Mouse (Mus musculus) heart, embryonic 13.5 days (tissue): ENCODE data around the gene Hivep1. TPM values are rescaled to one million over a fixed set of nuclear protein-coding genes. Genes with fewer than 3 reads are reported as not detected.

Experiments
- ATAC-seq: fragments of 200-750 bp; cut with Nextera tagmentation; 2 replicates; pipeline ENCODE4 v1.8.0; 2017; ENCODE audit warnings: moderate TSS enrichment; ENCODE audit not compliant: insufficient number of reproducible peaks, low FRiP score, low TSS enrichment; ENCODE audit errors: extremely low read depth
- H3K27ac ChIP-seq: fragments of 300-500 bp; sonication (generic); replicated peaks from 2 replicates; pipeline ENCODE4 v1.5.1; 2015; ENCODE audit warnings: moderate library complexity, mild to moderate bottlenecking, inconsistent platforms
- H3K27me3 ChIP-seq: fragments of 300-500 bp; sonication (generic); replicated peaks from 2 replicates; pipeline ENCODE4 v1.6.1; 2015; ENCODE audit warnings: mild to moderate bottlenecking, inconsistent platforms
- H3K36me3 ChIP-seq: fragments of 300-500 bp; sonication (generic); 2 replicates; pipeline ENCODE4 v1.6.1; 2015; ENCODE audit warnings: mild to moderate bottlenecking, inconsistent platforms
- H3K4me1 ChIP-seq: fragments of 300-500 bp; sonication (generic); 2 replicates; pipeline ENCODE4 v1.6.1; 2015; ENCODE audit warnings: inconsistent platforms
- H3K4me2 ChIP-seq: fragments of 300-500 bp; sonication (generic); 2 replicates; pipeline ENCODE4 v1.6.1; 2015; ENCODE audit warnings: inconsistent platforms, mild to moderate bottlenecking, moderate library complexity
- H3K4me3 ChIP-seq: fragments of 300-500 bp; sonication (generic); 2 replicates; pipeline ENCODE4 v1.5.1; 2015; ENCODE audit warnings: moderate library complexity, mild to moderate bottlenecking, inconsistent platforms
- H3K9ac ChIP-seq: fragments of 300-500 bp; sonication (generic); 2 replicates; pipeline ENCODE4 v1.6.1; 2015; ENCODE audit warnings: inconsistent platforms, mild to moderate bottlenecking, moderate library complexity
- H3K9me3 ChIP-seq: fragments of 300-500 bp; sonication (generic); 2 replicates; pipeline ENCODE4 v1.6.1; 2016; ENCODE audit warnings: inconsistent platforms
- WGBS: fragments of 180-500 bp; shearing (Covaris S2); methylation state at CpG from one replicate; pipeline ENCODE4 v1.1.7; 2015; ENCODE audit warnings: mixed read lengths; 5-methylcytosine and 5-hydroxymethylcytosine counted together
- polyA plus RNA-seq: library from polyadenylated mRNA; unstranded; fragments of >200 nt; fragmentation: Nextera tagmentation; extraction: Ambion mirVana; gene quantifications from 2 replicates; pipeline ENCODE4 v1.2.1, GENCODE M21; 2015

Gene Hivep1
- polyA plus RNA-seq, 1 experiment from 2014 or later: 8.3 TPM

DNA sequence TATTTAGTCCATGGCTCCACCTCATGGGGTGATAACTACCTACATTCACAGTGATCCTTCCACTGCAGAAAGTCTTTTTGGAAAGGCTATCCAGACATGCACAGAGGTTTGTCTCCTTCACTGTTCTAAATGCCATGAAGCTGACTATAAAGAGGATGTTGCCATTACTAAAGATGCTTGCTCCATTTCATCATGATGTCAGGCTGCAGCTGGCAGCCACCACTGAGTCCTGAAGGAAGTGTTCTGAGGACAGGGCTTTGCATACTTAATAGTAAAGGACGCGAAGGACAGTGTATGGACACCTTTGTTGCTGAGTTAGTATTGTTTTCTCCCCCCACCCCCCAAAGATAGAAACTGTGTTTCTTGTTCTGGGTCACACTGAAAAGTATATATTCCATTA, 67.2 kb downstream of the Hivep1 start:
- H3K36me3 ChIP-seq: peaks cover 8% of the 10 kb centered on the region
- H3K4me2 ChIP-seq: no peak overlapping the region
- H3K4me3 ChIP-seq: no peak overlapping the region
- H3K9ac ChIP-seq: no peak overlapping the region
- no peak for ATAC-seq
- no peaks in the 10 kb centered on the region for H3K27me3 ChIP-seq
- peaks cover 36% of the 10 kb centered on the region for H3K4me1 ChIP-seq
- no peaks in the 10 kb centered on the region for H3K9me3 ChIP-seq
- H3K27ac ChIP-seq: no peak overlapping the region
- WGBS: 90% methylated on average over 2 of the region's 2 CpGs

GRCm38 (mm10) chr13:42121106-42121776, 69.4 kb downstream of the Hivep1 start:
- no peak overlapping the region for H3K9ac ChIP-seq
- H3K4me1 ChIP-seq: peaks cover 20% of the 10 kb centered on the region
- no peak for ATAC-seq
- no peak overlapping the region for H3K27ac ChIP-seq
- WGBS: 64% methylated on average over 5 of the region's 5 CpGs
- H3K4me3 ChIP-seq: no peak overlapping the region
- H3K9me3 ChIP-seq: no peaks in the 10 kb centered on the region
- no peak overlapping the region for H3K4me2 ChIP-seq
- H3K27me3 ChIP-seq: no peaks in the 10 kb centered on the region
- H3K36me3 ChIP-seq: peaks cover 8% of the 10 kb centered on the region

- Histone ChIP-seq H3K4me1 (peaks cover 13% of the 10 kb centered on the region), H3K4me3 (no peak overlapping the region), H3K4me2 (no peak overlapping the region), H3K36me3 (peaks cover 8% of the 10 kb centered on the region), H3K9ac (no peak overlapping the region), H3K9me3 (no peaks in the 10 kb centered on the region), H3K27ac (no peak overlapping the region), H3K27me3 (no peaks in the 10 kb centered on the region)
- no peak for ATAC-seq
- WGBS: 70% methylated on average over 5 of the region's 5 CpGs
Observed at GRCm38 (mm10) chr13:42121777-42122682, 70.2 kb downstream of the Hivep1 start.

DNA sequence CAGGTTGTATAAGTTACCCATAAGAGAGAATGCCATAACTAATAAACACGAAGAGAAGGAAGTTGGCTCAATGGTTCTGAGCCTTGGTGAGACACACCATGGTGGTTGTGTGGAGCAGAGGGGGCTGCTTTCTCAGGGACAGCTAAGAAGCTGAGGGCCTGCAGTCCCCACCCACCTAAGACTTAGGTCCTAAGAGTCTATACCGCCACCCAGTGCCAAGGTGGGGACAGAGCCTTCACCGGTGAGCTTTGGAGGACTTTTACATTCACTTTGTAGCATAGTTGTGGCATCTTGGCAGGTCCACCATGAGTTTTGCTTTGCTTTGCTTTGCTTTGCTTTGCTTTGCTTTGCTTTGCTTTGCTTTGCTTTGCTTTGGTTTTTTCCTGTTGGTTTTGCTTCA, 92.8 kb downstream of the Hivep1 start:
- no peak for ATAC-seq
- H3K9ac ChIP-seq: no peak overlapping the region
- H3K9me3 ChIP-seq: no peaks in the 10 kb centered on the region
- H3K36me3 ChIP-seq: peaks cover 6% of the 10 kb centered on the region
- H3K4me3 ChIP-seq: no peak overlapping the region
- 61% methylated on average over 3 of the region's 3 CpGs for WGBS
- H3K27me3 ChIP-seq: no peaks in the 10 kb centered on the region
- peaks cover 18% of the 10 kb centered on the region for H3K4me1 ChIP-seq
- H3K4me2 ChIP-seq: no peak overlapping the region
- no peak overlapping the region for H3K27ac ChIP-seq

DNA sequence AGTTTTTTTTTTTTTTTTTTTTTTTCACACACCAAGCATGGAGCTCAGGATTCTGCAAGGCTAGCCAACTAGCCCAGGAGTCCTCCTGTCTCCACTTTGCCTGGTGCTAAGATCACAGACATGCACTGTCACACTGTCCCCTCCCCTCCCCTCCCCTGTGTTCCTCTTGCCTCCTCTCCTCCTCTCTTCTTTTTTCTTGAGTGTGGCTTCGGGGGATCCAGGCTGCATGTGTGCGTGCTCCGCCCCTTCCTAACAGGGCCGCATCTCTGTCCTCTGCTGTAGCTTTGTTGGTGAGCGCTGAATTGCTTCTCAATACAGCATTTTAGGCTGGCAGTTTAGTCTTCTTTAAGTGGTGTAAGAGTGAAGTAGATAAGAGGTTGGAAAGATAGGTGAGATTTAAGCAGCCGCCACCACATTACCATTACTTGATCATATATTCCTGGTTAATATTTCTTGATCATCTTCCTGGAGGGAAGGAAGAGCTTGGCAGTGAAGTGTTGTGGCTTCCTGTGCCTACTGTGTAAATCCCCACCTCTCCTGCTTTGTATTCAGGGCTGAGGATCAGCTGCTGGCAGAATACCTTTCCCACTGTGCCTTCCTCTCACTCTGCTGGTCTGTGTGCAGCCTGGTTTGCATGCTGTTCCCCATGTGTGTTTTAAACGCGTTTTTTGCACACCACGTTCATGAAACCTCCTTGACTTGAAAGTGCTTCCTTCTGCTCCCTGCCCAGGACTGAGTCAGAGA, 97.7 kb downstream of the Hivep1 start:
- Histone ChIP-seq H3K9ac (peak overlapping the region; percentile 61), H3K4me1 (peaks cover 34% of the 10 kb centered on the region), H3K9me3 (no peaks in the 10 kb centered on the region), H3K27me3 (no peaks in the 10 kb centered on the region), H3K27ac (peak overlapping the region; percentile 80), H3K36me3 (peaks cover 4% of the 10 kb centered on the region), H3K4me2 (peak overlapping the region; percentile 23), H3K4me3 (no peak overlapping the region)
- no peak for ATAC-seq
- WGBS: 32% methylated on average over 9 of the region's 9 CpGs

DNA sequence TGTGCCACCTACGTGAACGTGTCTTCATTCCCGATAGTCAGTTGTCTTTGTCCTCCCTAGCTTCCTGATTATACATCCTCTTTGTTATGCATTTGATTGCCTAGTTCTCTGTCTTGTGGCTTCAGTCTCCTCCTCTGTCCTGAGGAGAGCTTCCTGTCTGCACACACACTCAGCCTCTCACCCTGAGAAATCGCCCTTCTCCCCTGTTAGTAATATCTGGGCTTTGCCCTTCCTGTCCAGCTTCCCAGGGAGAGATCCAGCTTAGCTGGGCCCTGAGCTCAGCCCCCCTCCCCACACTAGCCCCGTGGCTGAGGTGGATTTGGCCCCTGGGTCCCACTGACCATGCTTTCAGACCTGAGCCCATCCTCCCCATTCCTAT, 98.2 kb downstream of the Hivep1 start:
- peaks cover 34% of the 10 kb centered on the region for H3K4me1 ChIP-seq
- 34% methylated on average over 5 of the region's 5 CpGs for WGBS
- H3K9me3 ChIP-seq: no peaks in the 10 kb centered on the region
- H3K4me2 ChIP-seq: peak overlapping the region; percentile 23
- peaks cover 9% of the 10 kb centered on the region for H3K36me3 ChIP-seq
- H3K27me3 ChIP-seq: no peaks in the 10 kb centered on the region
- H3K27ac ChIP-seq: peak overlapping the region; percentile 80
- no peak for ATAC-seq
- no peak overlapping the region for H3K4me3 ChIP-seq
- peak overlapping the region; percentile 61 for H3K9ac ChIP-seq

- H3K4me2 ChIP-seq: peak overlapping the region; percentile 23
- 54% methylated on average over 9 of the region's 9 CpGs for WGBS
- peaks cover 15% of the 10 kb centered on the region for H3K36me3 ChIP-seq
- H3K27ac ChIP-seq: peak overlapping the region; percentile 80
- no peak overlapping the region for H3K4me3 ChIP-seq
- H3K9ac ChIP-seq: peak overlapping the region; percentile 61
- H3K27me3 ChIP-seq: no peaks in the 10 kb centered on the region
- H3K9me3 ChIP-seq: no peaks in the 10 kb centered on the region
- ATAC-seq: no peak
- peaks cover 34% of the 10 kb centered on the region for H3K4me1 ChIP-seq
Observed at GRCm38 (mm10) chr13:42150462-42151127, 98.8 kb downstream of the Hivep1 start.

DNA sequence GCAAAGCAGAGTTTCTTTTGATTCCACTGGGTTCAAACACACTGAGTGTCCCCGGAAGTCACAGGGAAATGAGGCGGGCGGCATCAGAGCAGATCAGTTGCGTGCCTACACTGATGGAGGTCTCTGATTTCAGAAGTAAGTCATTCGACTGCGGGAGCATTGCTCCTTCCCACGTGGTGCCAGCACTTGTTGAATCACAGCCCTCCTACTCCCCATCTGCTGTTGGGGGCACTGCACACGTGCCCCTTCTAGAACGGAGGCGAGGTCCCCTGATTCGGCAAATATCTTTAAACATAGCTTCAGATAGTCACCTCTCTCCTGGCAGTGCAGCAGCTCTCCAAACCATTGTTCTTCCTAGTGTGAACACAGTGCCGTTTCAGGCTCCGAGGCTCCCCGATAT, 106.4 kb downstream of the Hivep1 start:
- Histone ChIP-seq H3K4me3 (no peak overlapping the region), H3K4me1 (peaks cover 35% of the 10 kb centered on the region), H3K9me3 (no peaks in the 10 kb centered on the region), H3K27ac (no peak overlapping the region), H3K4me2 (no peak overlapping the region), H3K27me3 (no peaks in the 10 kb centered on the region), H3K9ac (no peak overlapping the region), H3K36me3 (peaks cover 64% of the 10 kb centered on the region)
- no peak for ATAC-seq
- WGBS: 87% methylated on average over 14 of the region's 14 CpGs

DNA sequence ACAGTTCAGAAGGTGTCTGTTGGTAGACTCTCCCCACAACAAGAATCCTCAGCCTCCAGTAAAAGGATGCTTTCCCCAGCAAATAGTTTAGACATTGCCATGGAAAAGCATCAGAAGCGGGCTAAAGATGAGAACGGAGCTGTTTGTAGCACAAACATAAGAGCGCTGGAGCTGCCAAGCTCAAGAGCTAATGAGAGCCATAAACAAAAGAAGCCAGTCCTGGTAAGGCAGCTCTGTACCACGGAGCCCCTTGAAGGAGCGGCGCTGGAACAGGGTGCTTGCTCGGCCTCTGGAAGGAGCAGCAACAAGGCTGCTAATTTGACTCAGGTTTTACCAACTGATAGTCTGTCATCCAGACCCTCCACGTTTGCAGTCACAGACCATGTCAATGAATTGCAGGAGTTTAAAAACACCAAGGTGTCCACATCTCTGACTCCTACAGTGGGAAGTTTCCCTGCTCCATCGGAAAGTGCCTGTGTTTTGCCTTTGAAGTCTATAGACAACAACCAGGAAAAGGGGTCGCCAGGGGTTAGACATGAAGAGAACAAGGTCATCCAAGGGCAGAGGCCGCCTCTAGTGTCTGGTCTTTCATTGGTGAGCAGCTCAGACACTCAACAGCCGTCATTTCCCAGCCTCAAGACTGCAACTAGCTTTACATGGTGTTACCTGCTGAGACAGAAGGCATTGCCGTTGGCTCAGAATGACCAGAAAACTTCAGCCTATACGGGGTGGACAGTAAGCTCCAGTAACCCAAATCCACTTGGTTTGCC, 107.8 kb downstream of the Hivep1 start:
- peaks cover 67% of the 10 kb centered on the region for H3K36me3 ChIP-seq
- no peaks in the 10 kb centered on the region for H3K27me3 ChIP-seq
- H3K9me3 ChIP-seq: no peaks in the 10 kb centered on the region
- H3K4me2 ChIP-seq: no peak overlapping the region
- H3K4me1 ChIP-seq: peaks cover 35% of the 10 kb centered on the region
- H3K4me3 ChIP-seq: no peak overlapping the region
- 71% methylated on average over 14 of the region's 14 CpGs for WGBS
- H3K9ac ChIP-seq: no peak overlapping the region
- no peak for ATAC-seq
- no peak overlapping the region for H3K27ac ChIP-seq

- Histone ChIP-seq H3K36me3 (peaks cover 59% of the 10 kb centered on the region), H3K4me1 (peaks cover 23% of the 10 kb centered on the region), H3K9ac (no peak overlapping the region), H3K27me3 (no peaks in the 10 kb centered on the region), H3K4me3 (no peak overlapping the region), H3K4me2 (no peak overlapping the region), H3K27ac (no peak overlapping the region), H3K9me3 (no peaks in the 10 kb centered on the region)
- WGBS: 90% methylated on average over 1 of the region's 1 CpGs
- ATAC-seq: no peak
Observed at GRCm38 (mm10) chr13:42170802-42171201, 119.0 kb downstream of the Hivep1 start.
